Mouse (Mus musculus): ENCODE data around the gene Fat4. TPM values are rescaled to one million over a fixed set of nuclear protein-coding genes. Genes with fewer than 3 reads are reported as not detected.

Gene Fat4
- polyA plus RNA-seq, 1 experiment from 2014 or later = 2.4 TPM

DNA sequence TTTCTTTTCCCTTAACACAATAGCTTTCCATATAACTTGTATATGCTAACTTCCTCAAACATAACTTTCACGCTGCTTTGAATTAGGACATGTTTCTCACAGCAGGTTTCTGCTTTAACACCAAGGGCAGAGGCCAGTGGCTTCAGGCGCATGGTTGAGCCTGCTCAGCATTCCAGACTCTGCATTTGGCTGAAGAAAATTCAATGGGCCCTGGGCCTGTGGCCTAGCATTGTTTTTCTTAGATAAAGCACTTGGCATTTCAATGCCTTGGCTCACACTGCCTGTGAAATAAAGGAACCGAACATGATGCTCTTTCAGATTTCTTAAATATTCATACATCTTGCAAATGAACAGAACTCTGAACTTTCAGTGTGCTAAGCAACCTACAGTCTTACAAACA, 52.8 kb downstream of the Fat4 start:
- TF ChIP-seq CTCF (IDR thresholded peaks at IDR 0.05; ENCODE audit: low read depth) (no peak), EP300 (optimal IDR thresholded peaks at IDR 0.05) (no peak)

DNA sequence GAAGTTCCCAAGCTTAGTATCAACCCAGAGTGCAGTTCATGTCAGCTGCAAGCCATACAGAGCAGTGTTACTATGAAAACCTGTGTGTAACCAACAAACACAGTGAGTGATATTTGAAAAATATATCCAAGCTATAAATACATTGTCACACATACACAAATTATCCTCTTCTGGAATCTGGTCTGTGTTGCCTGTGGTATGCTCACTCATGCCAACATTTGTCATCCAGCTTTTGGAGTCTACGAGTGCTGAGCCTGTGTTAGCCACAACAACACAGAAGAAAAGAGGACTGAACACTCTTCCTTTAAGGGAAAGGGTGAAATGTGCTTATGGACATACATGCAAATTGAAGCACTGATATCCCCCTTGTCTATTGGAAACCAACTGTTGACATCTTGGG, 53.6 kb downstream of the Fat4 start:
- WGBS = 61% methylated on average over 1 of the region's 1 CpGs
- no peak for DNase-seq (ENCODE audit: low spot score)
- H3K4me3 ChIP-seq (ENCODE audit: low read depth, low read length) = no peak overlapping the region
- ATAC-seq (ENCODE audit: low FRiP score, low TSS enrichment) = no peak
- H3K9me3 ChIP-seq (ENCODE audit: control insufficient read depth, low read length) = no peaks in the 10 kb centered on the region
- no peak overlapping the region for H3K9ac ChIP-seq (ENCODE audit: low read length)
- 0 out of 2 replicates have a peak, but pooled peaks cover 2% of the 10 kb centered on the region for H3K36me3 ChIP-seq (ENCODE audit: control insufficient read depth, insufficient read depth, low read length)
- peaks cover 3% of the 10 kb centered on the region; the same call in 1 of the 2 replicates for H3K4me1 ChIP-seq (replicated peaks; ENCODE audit: control insufficient read depth, insufficient read depth)
- no peaks in the 10 kb centered on the region for H3K27me3 ChIP-seq (ENCODE audit: control insufficient read depth, insufficient read depth, low read length)
- 0 out of 2 replicates have a peak overlapping the region, but pooled peaks have one; percentile 9 for H3K27ac ChIP-seq (replicated peaks)
- no peak for TF ChIP-seq CTCF (IDR thresholded peaks at IDR 0.05; ENCODE audit: low read depth)
- TF ChIP-seq EP300 (optimal IDR thresholded peaks at IDR 0.05) = no peak
- H3K4me2 ChIP-seq (replicated peaks; ENCODE audit: low read depth) = no peak overlapping the region

More for the DNA sequence above, 52.8 kb downstream of the Fat4 start:
- WGBS = 39% methylated on average over 3 of the region's 3 CpGs
- Histone ChIP-seq H3K9me3 (ENCODE audit: control insufficient read depth, low read length) (no peaks in the 10 kb centered on the region), H3K4me3 (ENCODE audit: low read depth, low read length) (no peak overlapping the region), H3K4me1 (replicated peaks; ENCODE audit: control insufficient read depth, insufficient read depth) (peaks cover 3% of the 10 kb centered on the region; the same call in 1 of the 2 replicates), H3K36me3 (ENCODE audit: control insufficient read depth, insufficient read depth, low read length) (0 out of 2 replicates have a peak, but pooled peaks cover 2% of the 10 kb centered on the region), H3K27me3 (ENCODE audit: control insufficient read depth, insufficient read depth, low read length) (no peaks in the 10 kb centered on the region), H3K4me2 (replicated peaks; ENCODE audit: low read depth) (no peak overlapping the region), H3K9ac (ENCODE audit: low read length) (no peak overlapping the region), H3K27ac (replicated peaks) (no peak overlapping the region)
- ATAC-seq (ENCODE audit: low FRiP score, low TSS enrichment) (no peak), DNase-seq (ENCODE audit: low spot score) (no peak)

DNA sequence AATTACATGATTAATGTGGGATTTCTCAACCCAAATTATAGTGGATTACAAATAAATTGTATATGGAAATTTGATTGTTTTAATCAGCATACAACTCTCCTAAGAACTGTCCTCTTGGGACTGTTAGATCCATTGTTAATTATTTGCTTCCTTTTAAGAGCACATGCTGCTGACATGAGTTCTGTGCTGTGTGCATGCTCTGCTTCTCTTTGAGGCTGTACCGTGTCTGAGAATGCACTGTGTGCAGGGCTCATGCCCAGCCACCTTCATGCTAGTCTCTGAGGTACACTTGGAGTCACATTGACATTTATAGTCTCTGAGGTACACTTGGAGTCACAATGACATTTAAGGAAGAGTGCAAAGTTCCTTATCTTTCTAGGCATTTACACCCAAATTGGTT, 58.4 kb downstream of the Fat4 start:
- H3K4me3 ChIP-seq (ENCODE audit: low read depth, low read length) = no peak overlapping the region
- no peak overlapping the region for H3K9ac ChIP-seq (ENCODE audit: low read length)
- TF ChIP-seq CTCF (IDR thresholded peaks at IDR 0.05; ENCODE audit: low read depth) = no peak
- TF ChIP-seq EP300 (optimal IDR thresholded peaks at IDR 0.05) = no peak
- DNase-seq (ENCODE audit: low spot score) (no peak), ATAC-seq (ENCODE audit: low FRiP score, low TSS enrichment) (no peak)
- H3K36me3 ChIP-seq (ENCODE audit: control insufficient read depth, insufficient read depth, low read length) = 0 out of 2 replicates have a peak, but pooled peaks cover 2% of the 10 kb centered on the region
- H3K27ac ChIP-seq (replicated peaks) = no peak overlapping the region
- no peaks in the 10 kb centered on the region for H3K27me3 ChIP-seq (ENCODE audit: control insufficient read depth, insufficient read depth, low read length)
- no peak overlapping the region for H3K4me2 ChIP-seq (replicated peaks; ENCODE audit: low read depth)
- WGBS = 73% methylated on average over 1 of the region's 1 CpGs
- H3K4me1 ChIP-seq (replicated peaks; ENCODE audit: control insufficient read depth, insufficient read depth) = no peaks in the 10 kb centered on the region
- H3K9me3 ChIP-seq (ENCODE audit: control insufficient read depth, low read length) = no peaks in the 10 kb centered on the region

DNA sequence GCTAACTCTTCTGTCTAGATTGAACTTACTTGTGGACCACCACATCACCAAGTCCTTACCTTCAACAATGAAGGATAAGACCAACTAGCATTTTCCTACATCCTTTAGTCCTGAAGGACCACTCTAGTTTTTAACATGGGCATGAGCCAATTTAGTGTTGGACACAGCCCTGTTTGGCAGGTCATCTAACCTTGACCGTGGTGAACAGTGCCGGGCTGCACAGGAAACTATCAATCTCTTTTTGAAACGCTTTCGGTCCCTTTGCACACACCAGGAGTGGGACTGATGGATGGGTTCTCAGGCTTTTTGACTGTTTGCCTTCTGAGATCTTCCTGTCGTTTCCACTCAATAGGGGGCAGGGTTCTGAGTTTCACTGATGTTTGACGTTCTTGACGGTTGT, 61.0 kb downstream of the Fat4 start:
- Histone ChIP-seq H3K4me1 (replicated peaks; ENCODE audit: control insufficient read depth, insufficient read depth) (no peaks in the 10 kb centered on the region), H3K27ac (replicated peaks) (no peak overlapping the region), H3K27me3 (ENCODE audit: control insufficient read depth, insufficient read depth, low read length) (no peaks in the 10 kb centered on the region), H3K4me3 (ENCODE audit: low read depth, low read length) (no peak overlapping the region), H3K4me2 (replicated peaks; ENCODE audit: low read depth) (no peak overlapping the region), H3K36me3 (ENCODE audit: control insufficient read depth, insufficient read depth, low read length) (0 out of 2 replicates have a peak, but pooled peaks cover 2% of the 10 kb centered on the region), H3K9ac (ENCODE audit: low read length) (no peak overlapping the region), H3K9me3 (ENCODE audit: control insufficient read depth, low read length) (no peaks in the 10 kb centered on the region)
- no peak for TF ChIP-seq CTCF (IDR thresholded peaks at IDR 0.05; ENCODE audit: low read depth)
- no peak for TF ChIP-seq EP300 (optimal IDR thresholded peaks at IDR 0.05)
- no peak for ATAC-seq (ENCODE audit: low FRiP score, low TSS enrichment)
- DNase-seq (ENCODE audit: low spot score) = no peak
- WGBS = 45% methylated on average over 7 of the region's 7 CpGs

DNA sequence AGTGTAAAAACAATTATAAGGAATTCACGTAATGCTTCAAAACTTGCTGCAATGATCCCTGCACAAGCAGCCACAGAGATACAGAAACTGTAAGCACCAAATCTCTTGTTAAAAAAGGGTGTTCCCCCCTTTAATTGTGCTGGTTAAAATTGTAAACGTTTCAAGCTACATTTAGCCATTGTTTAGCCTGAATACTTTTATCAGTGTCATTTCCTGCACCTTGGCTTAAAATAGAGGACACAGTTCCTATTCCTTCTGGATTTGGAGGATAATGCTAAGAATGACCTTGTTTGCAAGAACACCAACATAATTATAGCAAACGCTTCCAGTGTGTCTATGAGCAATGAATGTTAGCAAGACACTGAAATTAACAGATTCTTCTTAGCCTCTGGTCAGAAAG, 65.9 kb downstream of the Fat4 start:
- Histone ChIP-seq H3K4me3 (ENCODE audit: low read depth, low read length) (no peak overlapping the region), H3K9ac (ENCODE audit: low read length) (no peak overlapping the region), H3K27me3 (ENCODE audit: control insufficient read depth, insufficient read depth, low read length) (no peaks in the 10 kb centered on the region), H3K27ac (replicated peaks) (no peak overlapping the region), H3K4me2 (replicated peaks; ENCODE audit: low read depth) (no peak overlapping the region), H3K9me3 (ENCODE audit: control insufficient read depth, low read length) (no peaks in the 10 kb centered on the region), H3K36me3 (ENCODE audit: control insufficient read depth, insufficient read depth, low read length) (no peaks in the 10 kb centered on the region), H3K4me1 (replicated peaks; ENCODE audit: control insufficient read depth, insufficient read depth) (no peaks in the 10 kb centered on the region)
- 53% methylated on average over 3 of the region's 3 CpGs for WGBS
- DNase-seq (ENCODE audit: low spot score) (no peak), ATAC-seq (ENCODE audit: low FRiP score, low TSS enrichment) (no peak)
- no peak for TF ChIP-seq CTCF (IDR thresholded peaks at IDR 0.05; ENCODE audit: low read depth)
- no peak for TF ChIP-seq EP300 (optimal IDR thresholded peaks at IDR 0.05)

DNA sequence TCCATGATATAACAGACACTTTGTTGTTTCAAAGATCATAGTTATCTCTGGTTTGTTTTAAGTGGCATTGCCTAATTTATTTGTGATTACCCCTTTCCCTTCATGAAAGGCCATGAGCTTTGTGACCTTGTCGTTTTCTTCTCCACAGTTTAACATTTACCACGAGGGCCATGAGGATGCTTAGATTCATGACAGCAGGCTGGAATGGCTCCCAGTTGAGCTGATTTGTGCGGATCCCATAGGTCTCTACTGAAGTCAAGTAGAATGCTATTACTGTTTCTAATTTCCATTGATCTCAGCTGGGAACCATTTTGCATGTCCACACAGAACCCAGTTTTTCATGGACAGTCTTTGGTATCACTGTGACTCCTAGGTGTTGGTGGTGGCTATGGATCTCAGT, 67.5 kb downstream of the Fat4 start:
- no peaks in the 10 kb centered on the region for H3K9me3 ChIP-seq (ENCODE audit: control insufficient read depth, low read length)
- no peaks in the 10 kb centered on the region for H3K36me3 ChIP-seq (ENCODE audit: control insufficient read depth, insufficient read depth, low read length)
- no peak overlapping the region for H3K4me3 ChIP-seq (ENCODE audit: low read depth, low read length)
- no peak for DNase-seq (ENCODE audit: low spot score)
- H3K9ac ChIP-seq (ENCODE audit: low read length) = no peak overlapping the region
- no peaks in the 10 kb centered on the region for H3K4me1 ChIP-seq (replicated peaks; ENCODE audit: control insufficient read depth, insufficient read depth)
- no peaks in the 10 kb centered on the region for H3K27me3 ChIP-seq (ENCODE audit: control insufficient read depth, insufficient read depth, low read length)
- no peak for ATAC-seq (ENCODE audit: low FRiP score, low TSS enrichment)
- H3K27ac ChIP-seq (replicated peaks) = no peak overlapping the region
- H3K4me2 ChIP-seq (replicated peaks; ENCODE audit: low read depth) = no peak overlapping the region
- TF ChIP-seq CTCF (IDR thresholded peaks at IDR 0.05; ENCODE audit: low read depth) (no peak), EP300 (optimal IDR thresholded peaks at IDR 0.05) (no peak)
- 58% methylated on average over 3 of the region's 3 CpGs for WGBS
